Mouse (Mus musculus) G1E-ER4 (cell line): ENCODE data around the gene Limk2. TPM values are rescaled to one million over a fixed set of nuclear protein-coding genes. Genes with fewer than 3 reads are reported as not detected.

Source experiments
- GATA1 ChIP-seq: IDR thresholded peaks from one replicate; pipeline ENCODE4 v1.8.0; 2012; ENCODE audit warnings: low read length, inconsistent platforms
- polyA plus RNA-seq: library from polyadenylated mRNA; stranded (reverse); fragments of >175 nt; gene quantifications from 2 replicates; pipeline ENCODE4 v1.2.3, GENCODE M21; 2012

The Limk2 gene
- polyA plus RNA-seq, 1 experiment, result 27.6 TPM

DNA sequence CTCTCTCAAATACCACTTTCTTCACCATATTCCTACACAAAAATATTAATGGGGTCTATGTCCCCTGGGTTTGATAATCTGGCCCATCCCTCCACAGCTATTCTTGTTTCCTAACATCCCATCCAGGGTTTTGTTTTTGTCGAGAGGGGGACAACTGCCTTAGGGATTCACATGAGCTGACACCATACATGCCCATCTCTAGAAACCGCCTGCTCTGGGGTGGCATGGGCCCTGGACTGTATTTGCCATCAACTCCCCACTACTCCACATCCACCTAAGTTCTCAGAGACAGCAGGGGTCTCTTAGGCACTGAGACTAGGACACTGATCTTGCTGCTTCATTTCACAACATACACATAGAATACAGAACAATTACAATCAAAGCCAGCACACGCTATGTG lies 22.5 kb upstream of the Limk2 start:
- no peak for TF ChIP-seq GATA1

DNA sequence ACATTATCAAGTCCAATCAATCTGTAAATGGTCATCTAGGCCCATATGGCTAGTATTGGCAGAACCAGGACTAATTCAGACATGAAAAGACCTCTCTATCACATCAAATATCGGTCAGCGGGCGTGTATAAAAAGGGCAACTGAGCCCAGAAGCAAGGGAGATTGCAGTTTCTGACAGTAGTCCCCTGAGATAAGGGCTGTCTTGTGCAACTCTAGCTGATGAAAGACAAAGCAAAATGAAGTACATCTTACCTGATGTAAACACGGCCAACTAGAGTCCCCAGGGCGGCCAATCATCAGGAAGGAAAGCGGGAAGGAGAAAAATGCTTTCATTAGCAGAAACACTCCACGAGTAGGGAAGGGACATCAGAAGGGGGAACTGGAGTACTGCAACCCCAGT lies 19.6 kb upstream of the Limk2 start:
- no peak for TF ChIP-seq GATA1

DNA sequence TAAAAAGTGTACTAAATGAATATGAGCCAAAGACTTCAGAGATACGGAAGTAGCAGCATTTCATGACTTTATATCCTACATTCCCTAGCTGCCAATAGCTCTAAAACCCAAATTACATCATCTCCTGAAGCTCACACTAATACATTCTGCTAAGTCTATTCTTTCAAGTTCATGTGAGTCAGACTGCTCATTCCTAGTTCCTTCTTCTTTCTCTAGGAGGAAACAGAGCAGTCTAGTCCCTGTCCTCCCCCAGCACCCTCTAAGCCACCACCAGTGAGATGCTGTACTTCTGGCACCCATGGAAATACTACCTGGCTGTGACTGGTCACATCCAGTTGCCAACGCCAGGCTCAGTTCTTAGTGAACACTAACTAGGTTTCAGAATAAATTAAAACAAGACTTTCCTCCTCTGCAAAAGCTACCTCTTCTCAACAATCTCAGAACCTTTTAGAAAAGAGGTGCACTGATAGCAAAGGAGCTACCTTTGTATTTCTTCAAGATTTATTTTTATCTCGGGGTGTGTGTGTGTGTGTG lies 18.8 kb upstream of the Limk2 start:
- no peak for TF ChIP-seq GATA1

DNA sequence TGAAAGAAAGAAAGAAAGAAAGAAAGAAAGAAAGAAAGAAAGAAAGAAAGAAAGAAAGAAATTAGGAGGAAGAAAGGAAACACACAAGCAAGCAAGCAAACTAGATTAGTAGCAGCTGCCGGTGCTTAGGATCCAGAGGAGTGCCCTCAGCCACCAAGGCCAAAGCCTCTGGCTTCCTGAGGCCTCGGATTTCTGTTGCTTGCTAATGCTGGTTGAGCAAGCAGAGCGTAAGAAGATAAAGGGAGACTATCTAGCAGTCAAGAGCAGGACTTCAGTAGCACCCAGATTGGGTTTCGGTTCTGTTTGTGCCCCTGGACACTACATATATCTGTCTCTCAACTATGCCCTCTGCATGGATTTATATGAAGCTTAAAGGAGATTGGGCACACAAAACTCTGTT lies 13.3 kb upstream of the Limk2 start:
- TF ChIP-seq GATA1, result no peak

DNA sequence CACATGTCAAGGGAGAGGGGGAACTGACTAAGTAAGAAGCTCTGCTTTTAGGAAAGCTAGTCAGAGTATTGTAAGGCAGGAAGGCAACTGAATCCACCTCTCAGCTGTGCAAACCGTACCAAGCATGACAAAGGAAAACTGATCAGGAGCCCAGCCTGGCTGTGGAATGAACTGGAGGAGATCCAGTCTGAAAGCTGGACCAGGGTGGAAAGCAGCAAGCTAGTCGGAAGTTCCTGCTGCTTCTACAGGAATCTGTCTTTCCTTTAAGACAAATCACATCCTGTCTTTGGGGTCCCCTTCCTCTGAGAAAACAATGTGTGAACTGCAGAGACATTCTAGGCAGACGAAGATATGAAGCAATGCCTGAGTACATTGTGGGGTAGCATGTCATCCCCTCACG lies 9.8 kb upstream of the Limk2 start:
- no peak for TF ChIP-seq GATA1

DNA sequence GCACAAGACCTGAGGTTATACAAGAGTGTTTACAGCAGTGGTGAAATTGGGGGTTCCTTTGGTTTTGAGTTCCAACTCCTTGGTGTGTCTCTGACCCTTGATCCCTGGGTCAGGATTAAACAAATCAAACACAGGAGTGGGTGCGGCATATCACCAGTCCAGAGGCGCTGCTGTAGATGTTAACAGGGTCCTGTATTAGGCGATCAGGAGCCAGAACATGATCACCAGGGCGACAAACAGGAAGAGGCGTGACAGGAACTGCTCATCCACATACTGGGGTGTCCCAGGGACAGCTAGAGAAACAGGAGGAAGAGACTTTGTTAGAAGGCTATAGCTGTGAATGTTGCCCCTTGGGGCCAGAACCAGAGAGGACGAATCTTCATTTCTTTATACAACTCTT lies 8.8 kb upstream of the Limk2 start:
- TF ChIP-seq GATA1, result no peak

DNA sequence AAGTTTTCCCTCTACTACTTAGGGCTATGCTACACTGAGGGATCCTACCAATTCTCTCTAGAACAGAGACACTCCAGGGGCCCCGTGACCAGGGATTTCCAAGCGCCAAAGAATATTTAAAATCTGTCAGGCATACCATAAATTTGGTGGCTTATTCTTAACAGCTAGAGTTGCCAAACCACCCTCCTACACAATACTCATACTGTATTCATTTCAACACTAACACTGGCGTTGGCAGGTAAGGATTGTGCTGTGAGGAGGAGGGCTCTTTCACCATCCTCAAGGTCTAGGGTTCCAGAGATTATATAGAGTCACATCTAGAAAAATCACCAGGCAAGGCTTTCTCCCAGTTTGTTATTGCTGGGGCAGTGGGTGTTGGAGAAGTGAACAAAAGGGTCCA lies 7.4 kb upstream of the Limk2 start:
- TF ChIP-seq GATA1, result no peak

DNA sequence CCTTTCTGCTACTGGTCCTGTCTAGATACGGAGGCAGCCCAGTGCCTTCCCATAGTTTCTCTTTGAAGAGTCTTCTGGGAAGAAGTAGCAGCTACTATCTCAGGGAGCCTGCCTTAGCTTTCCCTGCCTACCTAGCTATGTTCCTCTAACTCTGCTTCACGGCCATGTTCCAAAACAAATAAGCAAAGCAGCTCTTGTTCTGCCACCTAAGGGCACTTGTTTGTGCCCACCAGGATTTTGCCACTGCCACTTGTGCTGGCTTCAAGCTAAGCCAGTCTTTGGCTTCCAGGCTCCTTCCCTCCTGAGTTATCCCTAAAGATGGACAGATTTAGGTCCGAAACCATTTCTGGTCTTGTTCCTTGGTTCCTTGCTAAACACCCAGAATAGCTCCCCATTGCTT lies 3.1 kb upstream of the Limk2 start:
- TF ChIP-seq GATA1, result no peak

DNA sequence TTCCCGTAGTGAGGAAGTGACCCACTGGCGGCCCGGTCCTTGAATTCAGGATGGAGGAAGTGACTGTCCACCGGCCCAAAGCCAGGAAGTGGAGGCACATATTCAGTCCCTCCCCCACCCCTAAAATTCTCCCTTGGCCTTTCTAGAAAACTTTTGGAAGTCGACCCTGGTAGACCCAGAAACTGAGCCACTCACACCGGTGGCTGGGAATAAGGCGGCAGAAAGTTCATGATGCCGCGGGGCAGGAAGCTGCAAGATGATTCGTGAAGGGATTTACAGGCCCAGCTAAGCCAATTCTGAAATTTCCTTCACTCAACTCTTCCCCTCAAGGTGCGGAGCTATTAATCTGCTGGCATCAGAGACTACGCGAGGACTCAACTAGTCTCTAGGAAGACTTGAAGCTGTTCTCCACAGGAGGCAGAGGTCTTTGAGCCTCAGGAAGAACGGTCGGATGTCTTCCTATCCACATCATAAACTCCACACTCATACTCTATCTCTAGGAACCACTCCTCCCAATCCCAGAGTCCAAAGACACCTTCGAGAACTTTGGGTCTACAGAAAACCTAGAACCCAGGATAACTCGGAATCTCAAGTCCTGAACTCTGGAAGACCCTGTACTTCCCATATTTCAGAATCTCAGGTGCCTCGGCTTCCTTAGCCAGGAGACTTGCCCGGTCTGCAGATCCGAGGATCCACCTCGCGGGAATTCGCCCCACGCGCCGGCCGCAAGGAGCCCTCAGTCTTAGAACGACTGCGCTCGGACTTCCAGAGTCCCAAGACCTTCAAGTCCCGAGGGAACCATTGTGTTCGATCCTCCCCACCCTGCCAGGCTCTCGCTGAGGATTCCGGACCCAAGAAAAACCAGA lies 625 bp downstream of the Limk2 start:
- no peak for TF ChIP-seq GATA1

DNA sequence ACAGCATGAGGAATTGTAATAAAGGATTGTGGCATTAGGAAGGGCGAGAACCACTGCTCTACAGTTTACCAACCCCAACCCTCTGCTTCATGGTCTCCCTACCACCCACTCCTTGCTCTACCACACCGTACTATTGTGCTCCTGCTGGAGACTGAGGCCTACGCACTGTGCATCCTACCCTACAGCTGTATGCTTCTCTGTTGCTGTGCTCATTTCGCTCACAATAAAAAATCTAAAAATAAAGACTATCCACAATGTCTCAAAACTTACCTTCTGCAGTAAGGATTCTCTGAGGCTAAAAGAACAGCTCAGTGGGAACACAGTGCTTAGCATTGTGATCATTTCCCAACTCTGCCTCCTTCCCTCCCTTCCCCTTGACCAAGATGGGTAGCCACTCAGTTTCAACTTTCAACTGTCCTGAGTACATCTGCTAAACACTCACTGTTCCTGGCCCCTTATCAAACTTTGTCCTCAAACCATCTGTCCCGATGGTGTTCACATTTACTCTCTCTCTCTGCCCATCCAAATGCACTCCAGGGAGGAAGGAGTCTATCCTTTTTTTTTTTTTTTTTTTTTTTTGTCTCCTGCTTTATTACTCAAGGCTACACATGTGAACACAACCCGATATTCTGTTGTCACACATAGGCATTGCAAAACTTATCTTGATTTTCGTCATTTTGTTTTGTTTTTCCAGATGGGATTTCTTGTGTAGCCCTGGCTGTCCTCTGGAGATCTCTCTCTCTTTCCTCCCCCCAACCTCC lies 4.5 kb downstream of the Limk2 start:
- TF ChIP-seq GATA1, result no peak

DNA sequence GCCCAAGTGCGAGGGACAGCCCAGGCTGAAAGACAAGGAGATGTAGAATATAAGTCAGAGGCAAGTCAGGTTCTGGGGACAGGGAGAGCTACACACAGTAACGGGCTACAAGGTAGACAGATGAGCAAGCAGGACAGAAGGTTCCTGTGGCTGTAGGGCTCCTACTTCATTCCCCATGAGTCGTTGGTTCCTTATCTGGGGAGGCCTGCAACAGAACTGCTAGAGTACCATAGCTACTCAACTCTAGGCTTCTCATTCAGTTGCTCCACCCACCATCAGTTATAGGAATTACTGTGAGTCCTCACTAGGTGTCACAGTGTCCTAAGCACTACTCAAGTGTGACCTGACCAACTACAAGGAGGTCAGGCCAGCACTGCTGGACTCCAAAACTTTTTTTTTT lies 6.0 kb downstream of the Limk2 start:
- TF ChIP-seq GATA1, result no peak

DNA sequence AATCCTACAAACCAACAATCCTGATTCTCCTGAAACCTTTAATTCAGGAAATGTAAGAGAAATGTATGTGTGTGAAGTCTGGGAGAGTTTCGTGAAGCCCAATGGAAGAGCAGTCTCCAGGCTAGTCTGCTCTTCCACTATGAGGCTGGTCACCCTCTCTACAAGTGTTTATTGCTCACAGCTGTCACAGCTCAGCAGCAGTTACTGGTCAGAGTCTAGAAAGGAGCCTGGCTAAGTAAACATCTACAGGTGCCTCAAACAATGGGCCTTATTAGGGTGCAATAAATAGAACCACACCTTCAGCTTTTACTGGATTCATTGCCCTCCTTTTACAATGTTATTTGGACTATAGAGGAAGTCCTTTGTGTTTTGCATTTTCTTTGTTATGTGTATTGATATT lies 10.7 kb downstream of the Limk2 start:
- no peak for TF ChIP-seq GATA1

DNA sequence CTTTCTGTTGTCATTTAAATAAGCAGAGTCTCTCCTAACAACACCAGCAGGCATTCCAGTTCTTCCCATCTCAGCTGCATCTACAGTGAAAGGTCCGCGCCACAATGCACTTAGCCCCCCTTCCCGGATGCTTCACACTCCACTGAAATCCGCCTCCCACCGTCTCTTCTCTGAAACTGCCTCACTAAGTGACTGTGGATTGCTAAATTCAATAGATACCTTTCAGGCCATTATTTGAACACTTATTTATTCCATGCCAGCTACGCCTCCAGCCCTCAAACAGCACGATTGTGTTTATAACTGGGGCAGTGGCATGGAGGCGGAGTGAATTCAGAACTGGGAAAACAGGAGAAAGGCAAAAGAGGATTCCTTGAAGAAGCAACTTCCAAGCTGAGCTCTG lies 12.4 kb downstream of the Limk2 start:
- no peak for TF ChIP-seq GATA1

DNA sequence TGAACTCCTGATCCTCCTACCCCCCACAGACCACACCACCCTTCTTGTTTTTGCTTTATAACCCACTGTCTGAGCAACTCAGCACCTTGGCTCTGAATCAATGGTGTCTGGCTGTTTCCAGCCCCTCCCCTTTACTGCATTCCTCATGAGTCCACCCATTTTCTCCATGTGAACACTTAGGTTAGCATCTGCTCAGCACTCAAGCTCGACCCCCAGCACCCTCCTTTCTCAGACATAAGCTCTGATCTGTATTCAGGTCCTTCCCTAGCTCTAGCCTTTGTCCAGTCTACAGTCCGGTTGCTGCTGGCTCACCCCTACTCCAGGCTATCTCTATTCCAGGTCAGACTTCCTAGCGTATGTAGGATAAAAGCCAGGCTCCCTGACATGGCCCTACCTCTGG lies 12.9 kb downstream of the Limk2 start:
- TF ChIP-seq GATA1, result no peak

DNA sequence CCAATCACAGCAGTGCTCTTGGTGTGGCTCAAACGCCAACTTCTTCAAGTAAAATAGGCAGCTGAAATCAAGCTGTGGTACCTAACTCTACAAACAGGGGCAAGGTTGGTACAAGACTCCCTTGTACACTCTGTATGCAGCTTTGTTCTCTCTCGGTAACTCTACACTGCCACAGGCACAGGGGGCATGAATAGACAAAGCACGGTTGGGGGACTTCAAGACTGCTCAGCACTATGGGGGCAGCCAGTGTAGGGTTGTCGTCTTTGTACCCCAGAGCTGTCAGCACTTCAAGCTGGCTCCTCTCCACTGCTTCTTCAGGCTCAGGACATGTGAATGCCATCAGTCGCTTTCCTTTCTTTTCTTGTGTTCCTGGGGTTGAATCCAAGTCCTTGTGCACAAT lies 14.5 kb downstream of the Limk2 start:
- no peak for TF ChIP-seq GATA1

DNA sequence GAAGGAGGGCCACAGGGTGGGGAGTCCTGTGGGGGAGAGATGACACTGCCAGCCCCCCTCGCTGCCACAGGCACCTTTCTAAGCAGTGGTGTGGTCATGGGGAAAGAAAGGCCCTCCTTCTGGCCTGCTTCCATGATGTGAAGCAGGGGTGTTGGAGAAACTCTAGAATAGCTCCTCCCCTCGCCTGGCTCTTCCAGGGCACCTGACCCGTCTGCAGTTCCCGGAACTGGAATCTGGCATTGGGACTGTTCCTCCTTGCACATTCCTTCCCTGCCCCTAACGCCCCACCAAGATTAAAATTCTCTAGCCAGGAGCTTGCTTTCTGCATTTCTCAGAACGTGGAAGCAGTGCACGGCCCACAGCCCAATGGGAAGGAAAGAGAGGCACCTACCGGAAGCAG lies 16.5 kb downstream of the Limk2 start:
- no peak for TF ChIP-seq GATA1

DNA sequence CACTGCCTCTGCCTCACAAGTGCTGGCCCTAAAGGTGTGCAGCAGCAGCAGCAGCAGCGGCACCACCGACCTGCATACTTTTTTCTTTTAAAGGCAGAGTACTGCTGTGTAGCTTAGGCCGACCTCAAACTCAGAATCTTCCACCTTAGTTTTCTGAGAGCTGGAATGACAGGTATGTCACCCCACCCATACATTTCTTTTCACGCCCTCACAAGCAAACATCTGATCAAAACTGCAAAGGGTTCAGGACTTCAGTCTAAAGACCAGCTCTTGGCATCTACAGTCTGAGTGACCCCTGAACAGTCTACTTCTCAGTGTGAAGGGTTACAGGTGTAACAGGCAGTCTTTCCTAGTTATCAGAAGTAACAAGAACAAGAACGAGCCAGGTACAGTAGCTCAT lies 18.2 kb downstream of the Limk2 start:
- TF ChIP-seq GATA1, result no peak

DNA sequence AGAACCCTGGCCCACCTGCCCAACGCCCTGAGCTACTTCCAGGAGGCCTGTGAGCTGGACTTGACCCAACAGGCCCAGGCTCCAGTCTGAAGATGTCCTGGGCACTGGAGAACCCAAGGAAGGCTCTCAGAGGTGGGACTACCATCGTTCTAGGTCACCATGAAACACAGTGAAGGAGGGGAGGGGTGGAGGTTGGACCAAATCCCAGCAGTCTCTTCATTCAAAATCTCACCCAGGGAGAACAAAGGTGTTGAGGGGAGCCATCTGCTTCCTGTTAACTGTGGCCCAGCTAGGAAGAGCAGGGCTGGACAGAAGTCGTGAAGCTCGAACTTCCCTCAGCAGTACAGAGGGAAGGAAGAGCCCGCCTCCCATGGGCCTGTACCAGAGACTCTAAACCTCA lies 19.0 kb downstream of the Limk2 start:
- TF ChIP-seq GATA1, result no peak
